9 mouse cellular contexts compared by ENCODE assay signal in genomic region chr15:93251553-93252250, GRCm38 (mm10). TPM values are rescaled to one million over a fixed set of nuclear protein-coding genes. Genes with fewer than 3 reads are reported as not detected.
DNase-seq lines count a peak whose midpoint lies in the region; ATAC-seq and TF ChIP-seq lines count a peak whose summit lies in the region.
"Had no signal": no experiment of that assay in that cellular context is flagged by ENCODE, and none has a peak within 500 bp of the region (broad histone marks: within the 10 kb centered on the region; RNA-seq: fewer than 3 reads in every experiment).

No protein-coding gene starts in this region.

- no peak overlapping the region for H3K4me3 ChIP-seq in neural tube, embryonic 15.5 days (replicated peaks)
- H3K4me3 ChIP-seq in thymus, adult 2 months (ENCODE audit: control insufficient read depth, insufficient read depth, low read length) = no peak overlapping the region
- H3K4me3 ChIP-seq: erythroblast, embryonic 14.5 days had no signal

- TF ChIP-seq POLR2A in thymus, adult 2 months (IDR thresholded peaks at IDR 0.05; ENCODE audit: control insufficient read depth, extremely low read depth, insufficient read depth, low read length, poor library complexity) = no peak

- no peak overlapping the region for H3K9ac ChIP-seq in neural tube, embryonic 15.5 days (replicated peaks)

- peaks cover 10% of the 10 kb centered on the region; the same call in 1 of the 2 replicates for H3K36me3 ChIP-seq in neural tube, embryonic 15.5 days
- peaks cover 18% of the 10 kb centered on the region for H3K36me3 ChIP-seq in thymus, adult 2 months (ENCODE audit: control insufficient read depth, insufficient read depth, low read length)

- no peak overlapping the region for H3K4me2 ChIP-seq in neural tube, embryonic 15.5 days

- no peak for ATAC-seq in neural tube, embryonic 15.5 days (ENCODE audit: low FRiP score)

- no peak overlapping the region for H3K27ac ChIP-seq in neural tube, embryonic 15.5 days (replicated peaks)
- no peak overlapping the region for H3K27ac ChIP-seq in thymus, adult 2 months (ENCODE audit: control insufficient read depth, insufficient read depth, low read length)

- TF ChIP-seq CTCF in thymus, adult 2 months (IDR thresholded peaks at IDR 0.05; ENCODE audit: borderline replicate concordance, control insufficient read depth, extremely low read depth, insufficient read depth, low read length, poor library complexity) = no peak

- no peaks in the 10 kb centered on the region for H3K9me3 ChIP-seq in neural tube, embryonic 15.5 days (replicated peaks)

- intact Hi-C loops in heart, postnatal 10 days (cut with DNase I) = no loop called here

- no peaks in the 10 kb centered on the region for H3K27me3 ChIP-seq in neural tube, embryonic 15.5 days (replicated peaks)
- H3K27me3 ChIP-seq in thymus, adult 2 months (ENCODE audit: control insufficient read depth, insufficient read depth, low read length) = no peaks in the 10 kb centered on the region

- H3K4me1 ChIP-seq in neural tube, embryonic 15.5 days = no peaks in the 10 kb centered on the region
- no peaks in the 10 kb centered on the region for H3K4me1 ChIP-seq in thymus, adult 2 months (replicated peaks; ENCODE audit: control insufficient read depth, insufficient read depth, low read length)

- WGBS in neural tube, embryonic 15.5 days = 52% methylated on average over 13 of the region's 13 CpGs
- WGBS in thymus, adult 2 months = 80% methylated on average over 13 of the region's 13 CpGs

- DNase-seq in embryo, embryonic 10 days (ENCODE audit: low spot score) = peak; percentile 58
- DNase-seq in embryo, embryonic 9.5 days (ENCODE audit: extremely low spot score) = no peak
- DNase-seq in neural tube, embryonic 10.5 days (ENCODE audit: extremely low spot score, low spot score) = peak; percentile 29
- peak; percentile 37 to 55 for DNase-seq in heart, postnatal 10 days
- DNase-seq in lung, postnatal 14 days = peak; percentile 29
- no peak for DNase-seq in thymus, adult 2 months
- DNase-seq in urinary bladder, adult 18-20 months (ENCODE audit: low spot score in 2 of 2) = no peak

RNA-seq across cellular contexts. Expression of gene Gxylt1, which starts 23.3 kb away (rescaled TPM):
- 4.4 and 6.5 TPM in 2 replicates for polyA plus RNA-seq in neural tube, embryonic 15.5 days (2015; fragmentation: Nextera tagmentation; extraction: Ambion mirVana)
- total RNA-seq in heart, postnatal 10 days (2021) = 10 to 100 TPM; 13.7 to 15.0 TPM
- 4.0 and 4.4 TPM in 2 replicates for polyA plus RNA-seq in thymus, adult 2 months (2012; rRNA removed)

Comparison
In these comparisons a context has a peak if more than half of its experiments do, and no peak if none do; other contexts are left out.
1. DNase-seq: peak in embryo, embryonic 10 days (single experiment), neural tube, embryonic 10.5 days (single experiment), heart, postnatal 10 days (2 of 2) and lung, postnatal 14 days (single experiment); none in embryo, embryonic 9.5 days (single experiment), thymus, adult 2 months (single experiment) and urinary bladder, adult 18-20 months (0 of 2).